Mouse (Mus musculus) midbrain, postnatal 0 days (tissue): ENCODE results near the gene Asic1. TPM values are rescaled to one million over a fixed set of nuclear protein-coding genes. Genes with fewer than 3 reads are reported as not detected.

Experiments
- ATAC-seq: fragments of 200-750 bp; cut with Nextera tagmentation; 2 replicates; pipeline ENCODE4 v1.8.0; 2017; ENCODE audit warnings: moderate number of reproducible peaks, mild to moderate bottlenecking, moderate TSS enrichment, moderate library complexity; ENCODE audit not compliant: low FRiP score
- DNase-seq: peaks from one replicate; pipeline ENCODE4 v3.0.0-alpha.2; 2015; ENCODE audit warnings: low spot score
- H3K27ac ChIP-seq: fragments of 300-500 bp; sonication (generic); 2 replicates; pipeline ENCODE4 v1.5.1; 2014; ENCODE audit warnings: low read depth, mild to moderate bottlenecking, low read length, mixed read lengths
- H3K27me3 ChIP-seq: fragments of 300-500 bp; sonication (generic); 2 replicates; pipeline ENCODE4 v1.6.1; 2014; ENCODE audit warnings: low read length, control low read depth, mixed read lengths; ENCODE audit not compliant: insufficient read depth
- H3K36me3 ChIP-seq: fragments of 300-500 bp; sonication (generic); 2 replicates; pipeline ENCODE4 v1.6.1; 2014; ENCODE audit warnings: low read length, control low read depth, mixed read lengths; ENCODE audit not compliant: insufficient read depth
- H3K4me1 ChIP-seq: fragments of 300-500 bp; sonication (generic); 2 replicates; pipeline ENCODE4 v1.6.1; 2014; ENCODE audit warnings: mild to moderate bottlenecking, control low read depth, antibody characterized with exemption, low read length, mixed read lengths; ENCODE audit not compliant: insufficient read depth
- H3K4me2 ChIP-seq: fragments of 300-500 bp; sonication (generic); 2 replicates; pipeline ENCODE4 v1.6.1; 2014; ENCODE audit warnings: low read depth, mild to moderate bottlenecking, low read length, mixed read lengths; ENCODE audit not compliant: poor library complexity, severe bottlenecking
- H3K4me3 ChIP-seq: fragments of 300-500 bp; sonication (generic); 2 replicates; pipeline ENCODE4 v1.5.1; 2014; ENCODE audit warnings: low read depth, mild to moderate bottlenecking, low read length, moderate library complexity
- H3K9ac ChIP-seq: fragments of 300-500 bp; sonication (generic); replicated peaks from 2 replicates; pipeline ENCODE4 v1.6.1; 2014; ENCODE audit warnings: mild to moderate bottlenecking, low read length, moderate library complexity, mixed read lengths; ENCODE audit not compliant: poor library complexity, severe bottlenecking
- H3K9me3 ChIP-seq: fragments of 300-500 bp; sonication (generic); 2 replicates; pipeline ENCODE4 v1.6.1; 2016; ENCODE audit warnings: low read length, control low read depth
- CTCF ChIP-seq: IDR thresholded peaks from 2 replicates; pipeline ENCODE4 v1.5.1; 2016; ENCODE audit warnings: antibody characterized with exemption, mild to moderate bottlenecking
- WGBS: fragments of 180-500 bp; shearing (Covaris S2); extraction: QIAGEN DNeasy Blood & Tissue Kit; methylation state at CpG from one replicate; pipeline ENCODE4 v1.1.7; 2014; 5-methylcytosine and 5-hydroxymethylcytosine counted together
- polyA plus RNA-seq: library from polyadenylated mRNA; unstranded; fragments of >200 nt; fragmentation: Nextera tagmentation; extraction: Ambion mirVana; gene quantifications from 2 replicates; pipeline ENCODE4 v1.2.1, GENCODE M21; 2015
- total RNA-seq: library from RNA; depleted of rRNA; stranded (reverse); fragments of >200 nt; gene quantifications from 2 replicates; pipeline ENCODE4 v1.2.3, GENCODE M21; 2014

The Asic1 gene
- total and polyA plus RNA-seq, 2 experiments from 2014 or later: 42.1 to 150 TPM

DNA sequence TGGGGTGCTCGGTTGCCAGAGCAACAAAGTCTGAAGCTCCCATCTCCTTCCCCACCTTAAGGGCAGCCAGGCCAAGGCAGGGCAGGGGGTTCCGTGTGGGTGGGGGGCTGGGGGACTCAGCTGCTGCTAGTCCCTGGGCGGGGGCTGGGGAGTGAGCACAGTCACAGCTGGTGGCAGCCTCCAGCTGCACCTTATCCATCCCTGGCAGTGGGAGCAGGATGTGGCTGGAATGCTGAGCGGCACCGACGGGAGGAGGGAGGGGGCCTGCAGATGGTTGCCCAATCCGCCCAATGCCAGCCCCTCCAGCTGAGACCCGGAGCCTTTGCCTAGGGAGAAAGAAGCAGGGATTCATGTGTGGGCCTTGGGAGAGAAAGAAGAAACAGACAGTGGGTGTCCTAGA is 6.9 kb downstream of the Asic1 start:
- ATAC-seq: peak; percentile 25; the same call in 1 of the 2 replicates
- H3K4me1 ChIP-seq: peaks cover 29% of the 10 kb centered on the region
- peak overlapping the region; percentile 2; the same call in 1 of the 2 replicates for H3K4me3 ChIP-seq

DNA sequence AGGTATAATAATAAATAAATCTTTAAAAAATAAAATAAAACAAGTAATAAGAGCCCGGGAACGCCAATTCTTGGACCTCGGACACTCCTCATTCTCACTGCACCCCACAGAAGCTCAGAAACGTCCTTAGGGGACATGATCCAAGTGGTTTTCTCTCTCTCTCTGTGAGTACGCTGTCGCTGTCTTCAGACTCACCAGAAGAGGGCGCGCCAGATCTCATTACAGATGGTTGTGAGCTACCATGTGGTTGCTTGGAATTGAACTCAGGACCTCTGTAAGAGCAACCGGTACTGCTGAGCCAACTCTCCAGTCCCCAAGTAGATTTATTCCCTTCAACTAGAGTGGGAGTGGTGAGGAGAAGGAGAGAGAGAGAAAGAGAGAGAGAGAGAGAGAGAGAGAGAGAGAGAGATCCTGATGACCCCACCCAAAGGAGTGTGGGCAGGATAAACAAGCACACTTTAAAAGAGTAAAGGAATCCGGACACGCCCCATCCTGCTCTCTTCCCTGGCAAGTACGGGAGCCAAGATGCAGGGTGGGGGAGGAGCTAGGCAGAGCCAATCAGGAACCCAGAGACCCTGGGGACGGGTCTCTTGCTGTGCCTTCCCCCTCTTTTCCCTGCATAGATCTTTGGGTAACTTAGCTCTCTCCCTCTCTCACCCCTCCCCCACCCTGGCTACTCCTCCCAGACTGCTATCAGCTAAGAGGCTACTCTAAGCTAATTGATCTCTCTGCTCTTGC is 8.1 kb downstream of the Asic1 start:
- Histone ChIP-seq H3K27ac (no peak overlapping the region), H3K9me3 (no peaks in the 10 kb centered on the region), H3K4me1 (peaks cover 22% of the 10 kb centered on the region), H3K9ac (no peak overlapping the region), H3K36me3 (peaks cover 9% of the 10 kb centered on the region; the same call in 1 of the 2 replicates), H3K4me3 (no peak overlapping the region), H3K27me3 (no peaks in the 10 kb centered on the region), H3K4me2 (no peak overlapping the region)
- ATAC-seq (no peak), DNase-seq (no peak)
- peak; percentile 57 for TF ChIP-seq CTCF
- 14% methylated on average over 13 of the region's 13 CpGs for WGBS

More for the DNA sequence above, 6.9 kb downstream of the Asic1 start:
- Histone ChIP-seq H3K4me2 (peak overlapping the region; percentile 44), H3K9me3 (no peaks in the 10 kb centered on the region), H3K27ac (peak overlapping the region; percentile 47), H3K27me3 (no peaks in the 10 kb centered on the region), H3K9ac (peak overlapping the region; percentile 42), H3K36me3 (peaks cover 14% of the 10 kb centered on the region; the same call in 1 of the 2 replicates)
- DNase-seq: peak; percentile 72
- no peak for TF ChIP-seq CTCF
- WGBS: 17% methylated on average over 8 of the region's 8 CpGs

GRCm38 (mm10) chr15:99679008-99679407 is 8.8 kb downstream of the Asic1 start:
- ATAC-seq: no peak

GRCm38 (mm10) chr15:99682880-99683279 is 12.7 kb downstream of the Asic1 start:
- Histone ChIP-seq H3K36me3 (no peaks in the 10 kb centered on the region), H3K27me3 (no peaks in the 10 kb centered on the region), H3K9ac (no peak overlapping the region), H3K4me1 (no peaks in the 10 kb centered on the region), H3K27ac (no peak overlapping the region), H3K9me3 (no peaks in the 10 kb centered on the region), H3K4me3 (no peak overlapping the region), H3K4me2 (no peak overlapping the region)
- peak; percentile 65 for TF ChIP-seq CTCF
- ATAC-seq (no peak), DNase-seq (no peak)
- 91% methylated on average over 7 of the region's 7 CpGs for WGBS

More at GRCm38 (mm10) chr15:99679008-99679407, 8.8 kb downstream of the Asic1 start:
- peaks cover 1% of the 10 kb centered on the region; the same call in 1 of the 2 replicates for H3K36me3 ChIP-seq
- TF ChIP-seq CTCF: no peak
- no peak overlapping the region for H3K9ac ChIP-seq
- no peak for DNase-seq
- no peak overlapping the region for H3K4me3 ChIP-seq
- no peaks in the 10 kb centered on the region for H3K9me3 ChIP-seq
- H3K4me1 ChIP-seq: peaks cover 18% of the 10 kb centered on the region
- no peaks in the 10 kb centered on the region for H3K27me3 ChIP-seq
- WGBS: 72% methylated on average over 7 of the region's 7 CpGs
- no peak overlapping the region for H3K4me2 ChIP-seq
- H3K27ac ChIP-seq: no peak overlapping the region

DNA sequence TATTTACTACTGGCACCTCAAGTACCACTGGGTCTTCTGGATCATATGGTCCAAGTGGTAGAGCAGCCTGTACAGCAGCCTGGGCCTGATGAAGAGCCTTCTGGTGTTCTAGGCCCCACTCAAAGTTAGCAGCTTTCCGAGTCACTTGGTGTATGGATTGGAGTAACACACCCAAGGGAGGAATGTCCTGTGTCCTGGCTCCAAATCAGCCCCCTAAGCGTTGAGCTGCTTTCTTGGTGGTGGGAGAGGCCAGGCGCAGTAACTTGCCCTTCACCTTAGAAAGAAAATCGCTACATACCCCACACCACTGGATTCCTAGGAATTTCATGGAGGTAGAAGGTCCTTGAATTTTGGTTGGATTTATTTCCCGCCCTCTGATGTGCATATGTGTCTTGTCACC is 14.0 kb downstream of the Asic1 start:
- 95% methylated on average over 5 of the region's 5 CpGs for WGBS
- Histone ChIP-seq H3K27ac (no peak overlapping the region), H3K9ac (no peak overlapping the region), H3K36me3 (no peaks in the 10 kb centered on the region), H3K9me3 (no peaks in the 10 kb centered on the region), H3K4me2 (no peak overlapping the region), H3K4me1 (no peaks in the 10 kb centered on the region), H3K4me3 (no peak overlapping the region), H3K27me3 (no peaks in the 10 kb centered on the region)
- DNase-seq: no peak
- ATAC-seq: no peak
- TF ChIP-seq CTCF: no peak

DNA sequence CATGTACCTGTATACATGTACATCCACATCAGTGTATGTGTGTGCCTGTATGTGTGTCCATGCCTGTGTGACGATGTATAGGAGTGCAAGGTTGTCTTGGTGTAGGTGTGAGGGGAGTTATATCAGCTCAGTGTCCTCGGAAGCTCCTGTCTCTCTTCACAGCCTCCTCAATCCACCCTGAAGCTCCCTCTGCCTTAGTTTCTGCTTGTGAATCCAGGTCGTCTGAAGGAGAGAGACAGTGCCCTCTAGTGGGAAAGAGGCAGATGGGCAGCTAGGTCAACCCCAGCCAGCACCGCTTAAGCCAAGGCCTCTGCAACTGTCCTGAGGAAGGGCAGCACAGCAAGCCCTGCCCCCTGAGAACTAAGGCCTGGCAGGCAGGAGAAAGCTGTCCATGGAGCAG is 18.5 kb downstream of the Asic1 start:
- ATAC-seq (no peak), DNase-seq (peak; percentile 83)
- Histone ChIP-seq H3K4me3 (no peak overlapping the region), H3K4me2 (no peak overlapping the region), H3K36me3 (peaks cover 11% of the 10 kb centered on the region; the same call in 1 of the 2 replicates), H3K4me1 (no peaks in the 10 kb centered on the region), H3K9ac (no peak overlapping the region), H3K27ac (no peak overlapping the region), H3K9me3 (no peaks in the 10 kb centered on the region), H3K27me3 (no peaks in the 10 kb centered on the region)
- peak; percentile 93 for TF ChIP-seq CTCF
- 7% methylated on average over 4 of the region's 4 CpGs for WGBS
